Mouse (Mus musculus) adrenal gland, postnatal 36 days (tissue): ENCODE results near the gene Slc32a1. TPM values are rescaled to one million over a fixed set of nuclear protein-coding genes. Genes with fewer than 3 reads are reported as not detected.

Experiments used
- DNase-seq, 2 experiments: peaks; one replicate each; pipeline ENCODE4 v3.0.0; 2021; ENCODE audit warnings: mixed read lengths in 1 of 2
- long read RNA-seq, 2 experiments: library from polyadenylated mRNA; stranded (forward); transcript quantifications; one replicate each; pipeline ENCODE4 v2.0.0; 2021; ENCODE audit warnings: borderline sequencing depth in 2 of 2
- total RNA-seq, 2 experiments: library from RNA; stranded (reverse); gene quantifications; 2 replicates each; pipeline ENCODE4 v1.2.3; 2021

Slc32a1 gene
- total RNA-seq = not detected
- long read RNA-seq, experiment 1 = 0 reads
- long read RNA-seq, experiment 2 = 0 reads

DNA sequence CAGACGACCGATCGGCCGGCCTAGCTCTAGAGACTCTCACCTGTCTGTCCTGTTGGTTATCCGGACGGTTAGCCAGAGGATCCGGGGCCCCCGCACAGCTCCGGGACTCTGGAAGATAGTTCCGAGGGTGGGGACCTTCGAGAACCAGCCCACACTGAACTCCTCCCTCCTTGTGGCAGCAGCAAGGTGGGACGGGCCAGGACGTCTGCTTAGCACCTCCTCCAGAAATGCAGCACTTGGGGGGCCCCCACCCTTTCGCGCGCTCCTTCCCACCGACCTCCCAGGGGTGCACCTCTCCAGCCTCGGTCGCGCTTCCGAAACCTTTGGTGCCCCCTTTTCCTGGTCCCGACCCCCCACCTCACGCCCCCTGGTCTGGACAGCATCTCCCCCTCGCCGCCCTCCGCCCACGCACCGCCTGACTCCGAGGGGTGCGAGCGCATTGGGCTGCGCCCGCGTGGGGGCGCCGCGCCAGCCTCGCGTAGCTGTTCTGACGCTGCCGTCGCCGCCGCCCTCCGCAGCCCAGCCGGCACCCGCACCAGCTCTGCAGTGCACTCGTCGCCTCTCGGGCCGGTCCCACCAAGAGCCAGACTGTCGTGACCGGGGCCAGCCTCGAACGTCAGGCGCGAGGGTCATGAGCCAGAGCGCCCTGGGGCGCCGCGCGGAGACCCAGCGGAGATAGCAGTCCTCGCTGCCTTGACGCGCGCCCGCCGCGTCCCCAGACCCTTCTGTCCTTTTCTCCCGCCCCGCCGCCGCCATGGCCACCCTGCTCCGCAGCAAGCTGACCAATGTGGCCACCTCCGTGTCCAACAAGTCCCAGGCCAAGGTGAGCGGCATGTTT is at the start of gene Slc32a1:
Gene Slc32a1, plus strand, starts transcription at position 280 of the 838 bp plus-strand sequence.
- no peak for DNase-seq

DNA sequence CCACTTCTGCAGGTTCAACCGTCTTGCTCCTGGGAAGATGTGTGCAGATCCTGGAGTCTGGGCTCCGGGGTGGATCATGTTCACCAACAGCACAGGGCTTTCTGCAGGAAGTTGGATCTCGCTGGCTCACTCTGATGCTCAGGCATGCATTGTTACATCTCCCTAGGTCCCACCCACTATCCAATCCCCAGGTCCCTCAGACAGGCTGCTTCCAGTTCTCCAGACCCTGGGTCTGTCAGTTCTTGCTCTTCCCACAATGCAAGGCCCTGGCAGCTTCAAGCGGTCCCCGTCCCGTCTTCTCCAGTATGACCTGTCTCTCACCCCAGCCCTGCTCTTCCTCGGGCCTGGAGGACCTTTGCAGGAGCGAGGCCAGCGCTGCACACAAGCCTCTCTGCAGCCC is 49.8 kb upstream of the Slc32a1 start:
- DNase-seq = no peak

DNA sequence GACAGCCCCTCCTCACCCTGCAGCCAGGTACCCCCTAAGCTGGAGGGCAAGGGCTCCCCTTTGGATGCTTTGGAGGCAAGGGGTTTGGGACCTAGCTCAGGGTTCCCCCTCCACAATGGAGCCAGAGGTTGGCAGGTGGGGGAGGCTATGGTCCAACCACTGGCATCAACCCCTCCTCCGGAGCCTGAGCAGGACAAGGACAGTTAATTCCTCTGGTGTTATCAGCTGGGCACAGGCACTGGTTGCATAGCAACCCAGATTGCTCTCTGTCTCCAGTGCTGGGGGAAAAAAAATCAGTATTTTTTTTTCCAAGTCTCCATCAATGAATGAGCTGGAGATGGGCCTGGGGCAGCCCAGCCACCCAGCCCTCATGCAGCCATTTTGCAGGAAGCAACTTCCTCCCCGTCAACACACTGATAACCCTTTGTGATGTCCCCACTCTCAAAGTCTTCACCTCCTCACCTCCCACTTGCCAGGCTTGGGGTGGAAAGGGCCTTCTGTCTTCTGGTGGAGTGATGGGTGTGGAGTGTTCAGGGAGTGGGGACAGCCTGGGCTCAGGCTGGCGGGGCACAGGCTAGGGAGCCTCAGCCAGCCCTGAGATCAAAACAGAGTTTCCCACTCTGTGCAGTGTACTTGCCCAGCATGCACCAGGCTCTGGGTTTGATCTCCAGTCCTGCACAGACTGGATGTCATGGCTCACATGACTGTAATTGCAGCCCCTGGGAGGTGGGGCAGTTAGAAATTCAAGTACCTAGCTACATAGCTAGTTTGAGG is 49.0 kb upstream of the Slc32a1 start:
- DNase-seq = no peak

DNA sequence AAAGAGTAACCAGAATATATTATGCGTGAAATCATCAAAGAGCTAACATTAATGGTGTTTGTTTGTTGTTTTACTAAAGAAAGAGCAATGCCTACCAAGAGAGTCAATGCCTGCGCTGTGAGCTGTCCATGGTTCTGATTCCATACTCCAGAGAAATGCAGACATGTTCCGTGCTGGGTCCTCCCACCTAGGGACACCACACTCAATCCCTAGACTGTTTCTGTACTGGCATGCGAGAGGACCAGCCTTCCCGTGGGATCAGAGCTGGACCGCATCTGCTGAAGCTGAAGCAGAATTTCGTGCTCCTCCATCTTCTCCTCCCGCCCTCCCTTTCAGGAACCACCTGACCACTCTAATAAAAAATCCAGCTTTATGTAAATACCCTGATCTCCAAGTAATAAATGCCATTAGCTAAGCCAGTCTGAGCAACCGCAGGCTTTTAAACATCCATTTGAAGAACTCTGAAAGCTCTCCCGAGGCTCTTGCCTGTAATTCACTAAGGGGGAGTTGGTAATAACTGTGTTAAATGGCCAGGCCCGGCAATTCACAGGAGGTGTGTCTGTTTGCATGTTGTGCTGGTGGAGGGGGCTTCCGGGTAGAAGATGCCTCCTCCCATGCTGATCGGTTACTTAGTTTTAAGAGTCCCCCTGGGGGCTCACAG is 40.0 kb upstream of the Slc32a1 start:
- DNase-seq = peak; percentile 71 to 80

DNA sequence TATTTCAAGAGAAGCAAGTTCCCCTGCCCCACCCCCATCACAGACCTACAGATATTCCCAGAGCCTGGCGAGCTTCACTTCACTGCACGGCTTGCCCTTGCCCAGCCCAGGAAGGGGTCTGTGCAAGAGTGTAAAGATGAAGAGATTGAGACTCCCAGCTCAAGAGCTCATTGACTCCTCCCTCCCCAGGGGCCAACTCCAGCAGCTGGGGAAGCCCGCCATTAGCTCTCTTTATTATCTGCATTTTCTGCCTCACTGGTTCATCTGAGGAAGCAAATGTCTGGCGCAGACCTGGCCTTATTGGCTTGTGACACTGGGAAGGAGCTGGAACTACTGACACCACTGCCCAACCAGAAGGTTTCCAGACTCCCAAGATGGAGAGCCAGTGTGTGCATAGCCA is 30.6 kb upstream of the Slc32a1 start:
- no peak for DNase-seq

DNA sequence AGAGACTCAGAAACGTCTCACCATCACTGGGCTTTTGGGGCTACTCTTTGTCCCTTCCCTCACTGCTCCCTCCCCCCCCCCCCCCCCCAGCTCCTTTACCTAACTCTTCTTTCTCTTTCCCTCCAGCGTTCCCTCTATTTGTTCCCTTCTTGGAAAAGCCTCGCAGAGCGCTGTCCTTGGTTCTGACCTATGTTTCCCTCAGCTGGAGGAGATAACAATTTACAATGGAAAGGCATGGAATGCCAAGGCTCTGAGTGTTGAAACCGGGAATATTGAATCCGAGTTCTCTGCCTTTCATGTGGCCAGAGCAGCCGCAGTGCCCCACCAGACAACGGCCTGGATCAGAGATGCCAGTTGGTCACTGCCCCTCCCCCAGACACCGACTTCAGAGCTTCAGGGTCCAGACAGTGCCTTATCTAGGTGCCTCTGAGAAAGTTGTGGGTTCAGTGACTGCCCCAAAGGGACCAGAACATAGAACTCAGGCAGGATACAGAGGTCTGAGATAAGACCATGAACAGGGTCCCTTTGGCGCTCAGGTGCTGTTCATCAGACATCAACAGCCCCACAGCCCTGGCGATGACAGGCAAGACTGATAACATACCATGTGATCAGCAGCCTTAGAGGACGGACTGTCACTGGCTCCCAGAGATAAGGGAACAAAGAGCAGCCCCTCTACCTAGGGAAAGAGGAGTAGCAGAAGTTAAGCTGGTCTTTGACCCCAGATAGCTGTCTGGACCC is 25.8 kb upstream of the Slc32a1 start:
- peak; percentile 66 to 72 for DNase-seq

DNA sequence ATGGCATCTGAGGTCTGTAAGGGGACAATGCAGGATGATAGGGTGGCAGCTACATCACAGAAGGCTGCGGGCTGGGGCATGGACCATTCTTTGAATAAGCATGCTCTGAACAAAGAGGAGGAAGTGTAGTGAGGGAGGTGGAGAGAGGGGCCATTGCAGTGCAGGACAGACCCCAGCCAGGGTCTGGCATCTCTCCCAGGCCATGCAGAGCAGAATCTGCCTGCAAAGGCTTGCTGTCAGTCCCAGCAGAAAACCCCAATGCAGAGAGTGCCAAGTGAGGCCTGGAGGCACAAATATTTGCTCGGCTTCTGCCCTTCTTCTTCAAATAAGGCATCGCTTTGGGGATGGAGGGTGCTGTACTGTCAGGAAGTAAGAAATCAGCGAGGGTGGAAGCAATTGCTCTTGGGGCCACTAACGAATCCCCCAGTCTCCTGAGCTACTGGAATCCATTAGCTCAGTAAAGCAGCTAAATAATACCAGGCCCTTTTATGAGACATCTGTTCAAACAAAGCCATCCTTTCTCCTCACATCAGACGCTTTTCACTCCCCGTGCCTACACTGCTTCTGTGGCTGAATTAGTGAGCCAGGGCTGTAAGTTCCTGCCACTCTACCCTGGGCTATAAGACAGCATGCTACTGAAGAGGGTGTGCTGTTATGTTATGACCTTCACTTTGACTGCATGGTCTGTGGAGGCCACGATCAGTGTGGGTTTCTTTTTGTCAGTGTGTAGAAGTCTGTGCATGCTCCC is 21.9 kb upstream of the Slc32a1 start:
- DNase-seq = no peak

DNA sequence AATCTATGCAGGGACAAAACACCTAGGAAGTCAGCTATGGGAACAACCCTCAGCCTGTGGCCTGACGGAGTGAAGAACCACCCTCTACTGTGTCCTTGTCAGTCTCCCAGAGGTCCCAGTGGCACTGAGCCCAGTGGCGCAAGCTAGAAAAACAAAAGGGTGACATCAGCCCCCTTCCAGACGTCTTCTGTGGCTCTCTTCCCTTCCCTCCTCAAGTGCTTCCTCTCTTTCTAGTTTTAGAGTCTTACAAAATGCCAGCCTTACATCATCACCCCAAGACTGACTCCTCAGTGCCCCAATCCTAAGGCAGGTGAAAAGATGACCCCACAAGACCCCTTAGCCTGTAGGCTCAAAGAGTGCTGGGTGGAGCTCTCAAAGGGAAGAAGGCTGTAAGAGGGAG is 20.1 kb upstream of the Slc32a1 start:
- no peak for DNase-seq

DNA sequence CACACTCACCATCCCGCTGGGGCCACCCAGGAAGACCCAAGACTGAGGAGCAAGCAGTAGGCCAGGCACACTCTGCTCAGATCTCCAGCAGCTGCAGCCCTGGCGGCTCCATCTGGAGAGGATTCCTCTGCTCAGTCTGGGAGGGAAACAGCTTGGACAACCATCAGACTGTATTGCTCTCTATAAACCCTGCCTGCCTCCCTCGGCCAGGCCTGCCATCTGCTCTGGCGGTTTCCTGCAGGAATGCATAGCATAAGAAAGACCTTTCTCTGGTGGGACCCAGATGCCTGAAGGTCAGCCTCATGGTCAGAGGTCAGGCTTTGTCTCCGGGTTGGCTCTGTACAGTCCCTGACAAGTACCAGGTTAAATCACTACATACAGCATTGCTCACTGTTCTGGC is 19.3 kb upstream of the Slc32a1 start:
- no peak for DNase-seq

DNA sequence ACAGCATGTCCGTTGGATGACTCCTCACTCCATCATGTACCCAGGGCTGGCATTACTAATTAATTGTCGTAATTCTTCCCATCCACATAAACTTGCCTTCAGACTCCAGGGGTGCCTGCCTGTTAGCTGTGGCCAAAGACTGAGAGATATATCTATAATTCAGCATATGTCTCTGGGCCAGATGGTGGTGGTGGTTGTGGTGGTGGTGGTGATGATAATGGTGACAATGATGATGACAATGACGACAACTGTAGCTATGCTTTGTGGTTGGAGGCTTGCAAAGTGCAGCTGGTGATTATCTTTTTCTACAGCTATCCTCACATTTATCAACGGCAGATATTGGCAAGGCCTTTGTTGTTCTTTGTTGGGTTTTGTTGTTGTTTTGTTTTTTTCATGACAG is 17.2 kb upstream of the Slc32a1 start:
- DNase-seq = no peak

DNA sequence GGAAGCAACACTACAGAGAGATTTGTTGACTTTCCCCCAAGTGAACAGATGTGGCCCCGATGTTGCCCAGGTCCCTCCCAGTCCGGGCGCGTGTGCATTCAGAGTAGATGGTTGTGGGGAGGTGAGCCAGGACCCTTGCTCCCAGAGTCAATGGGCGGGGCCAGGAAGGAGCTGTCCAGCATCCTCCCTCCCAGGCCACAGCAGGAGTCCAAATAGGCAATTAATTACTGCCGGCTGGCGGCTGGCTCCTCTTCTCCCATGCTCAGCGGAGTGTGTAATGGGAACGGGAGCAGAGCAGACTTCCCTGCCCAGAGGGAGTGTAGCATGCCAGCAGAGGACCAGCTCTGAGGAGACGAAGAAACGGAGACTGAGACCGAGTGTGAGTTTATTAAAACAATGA is 15.5 kb upstream of the Slc32a1 start:
- DNase-seq = peak; percentile 14 to 32

DNA sequence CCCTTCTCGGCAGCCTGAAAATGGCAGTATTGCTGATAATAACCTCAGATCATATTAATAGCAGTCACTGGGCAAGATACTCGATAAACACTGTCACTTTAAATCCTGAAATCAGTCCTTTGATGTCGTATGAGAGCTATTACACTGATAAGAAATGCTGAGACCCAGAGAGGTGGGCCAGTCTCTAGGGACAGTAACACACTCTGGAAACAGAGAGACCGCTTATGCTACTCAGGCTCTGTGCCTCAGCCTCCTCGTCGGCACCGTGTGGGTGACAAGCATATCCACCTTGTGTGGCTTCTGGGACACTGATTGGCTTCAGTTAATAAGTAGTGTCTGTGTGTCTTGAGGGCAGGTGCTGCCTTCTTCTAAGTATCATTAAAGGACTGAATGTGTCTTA is 15.0 kb upstream of the Slc32a1 start:
- no peak for DNase-seq

DNA sequence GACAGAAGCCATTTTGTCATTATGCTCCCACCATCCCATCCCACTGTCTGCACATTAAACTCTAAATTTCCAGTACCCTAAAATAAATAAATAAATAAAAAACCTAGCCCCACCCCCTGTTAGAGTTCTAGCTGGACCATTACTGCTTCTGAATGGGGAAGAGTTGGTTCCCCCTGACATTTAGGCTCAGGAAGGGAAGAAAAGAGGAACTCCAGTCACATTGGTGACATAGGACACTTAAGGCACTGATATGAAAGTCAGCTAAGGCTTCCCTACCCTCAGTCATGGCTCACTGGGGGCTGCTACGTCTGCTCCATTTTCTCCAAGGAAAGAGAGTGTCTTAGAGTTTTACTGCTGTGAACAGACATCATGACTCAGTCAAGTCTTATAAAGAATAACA is 13.8 kb upstream of the Slc32a1 start:
- no peak for DNase-seq

DNA sequence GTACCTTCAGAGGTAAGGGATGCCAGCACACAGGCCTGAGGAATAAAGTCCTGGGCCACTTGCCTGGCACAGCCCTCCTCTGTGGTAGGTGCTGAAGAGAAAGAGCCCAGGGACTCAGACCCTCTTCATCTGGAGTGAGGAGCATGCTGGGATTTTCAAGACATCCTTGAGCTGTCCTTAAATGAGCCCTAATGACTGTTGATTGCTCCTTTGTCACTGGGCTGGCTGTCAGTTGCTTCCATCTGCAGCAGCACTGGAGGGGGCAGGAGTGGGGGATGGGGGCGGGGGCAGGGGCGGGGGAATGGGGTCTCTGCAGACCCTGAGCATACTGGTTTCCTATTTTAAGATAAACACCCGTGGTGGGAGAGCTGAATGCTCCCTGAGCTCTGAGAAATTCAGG is 10.1 kb upstream of the Slc32a1 start:
- DNase-seq = no peak

DNA sequence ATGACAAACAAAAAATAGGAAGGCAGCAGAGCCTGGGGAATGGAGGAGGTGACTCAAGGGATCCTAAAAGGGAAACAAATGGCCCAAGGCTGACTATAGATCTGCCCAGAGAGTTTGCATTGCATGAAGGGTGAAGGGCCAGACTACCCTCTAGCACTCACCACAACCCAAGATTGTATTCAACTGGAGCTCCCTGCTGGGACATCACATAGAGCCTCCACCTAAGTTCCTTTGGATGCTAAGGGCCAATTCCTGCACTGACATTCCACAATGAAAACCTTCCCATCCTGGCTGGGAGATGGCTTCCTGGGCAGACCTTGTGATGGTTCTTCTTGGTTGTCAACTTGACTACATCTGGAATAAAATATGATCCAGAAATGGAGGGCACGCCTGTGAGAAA is 9.2 kb upstream of the Slc32a1 start:
- no peak for DNase-seq

DNA sequence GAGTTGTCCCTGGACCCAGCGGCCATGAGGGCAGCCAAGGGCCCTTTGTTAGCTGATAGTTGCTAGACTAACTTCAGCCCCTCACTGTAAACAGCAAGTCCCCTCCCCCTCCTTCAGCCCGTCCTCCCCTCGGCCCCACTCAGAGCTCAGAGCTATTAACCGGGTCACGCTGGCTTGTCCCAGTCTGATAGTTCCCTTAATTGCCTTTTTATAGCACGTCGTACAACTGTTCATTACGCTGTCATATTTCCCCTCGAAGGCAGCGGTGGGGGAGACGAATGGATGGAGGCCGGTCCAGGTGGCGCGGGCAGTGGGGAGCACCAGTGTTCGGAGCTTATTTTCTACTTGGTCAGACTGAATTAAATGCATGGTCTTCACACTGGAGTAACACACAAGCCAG is 7.9 kb upstream of the Slc32a1 start:
- DNase-seq = no peak

DNA sequence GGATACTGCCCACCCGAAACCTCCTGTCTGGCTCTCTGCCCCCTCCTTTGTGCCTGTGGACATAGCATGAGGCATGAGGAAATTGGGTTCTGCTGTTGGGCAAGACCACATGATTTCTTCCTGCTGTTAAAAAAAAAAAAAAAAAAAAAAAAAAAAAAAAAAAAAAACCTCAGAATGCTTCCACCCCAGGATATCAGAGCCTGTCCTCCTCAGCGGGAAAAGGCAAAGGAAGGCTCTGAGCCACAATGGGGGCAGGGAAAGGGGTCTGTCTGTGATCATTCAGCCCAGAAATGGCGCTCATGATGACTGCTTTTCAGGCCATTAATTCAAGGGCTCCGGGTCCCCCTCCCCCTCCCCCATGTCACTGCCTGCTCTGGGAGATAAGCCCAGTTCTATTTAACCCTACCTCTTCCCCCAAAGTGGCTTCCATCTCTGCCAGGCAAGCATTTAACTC is 4.0 kb upstream of the Slc32a1 start:
- DNase-seq = no peak

DNA sequence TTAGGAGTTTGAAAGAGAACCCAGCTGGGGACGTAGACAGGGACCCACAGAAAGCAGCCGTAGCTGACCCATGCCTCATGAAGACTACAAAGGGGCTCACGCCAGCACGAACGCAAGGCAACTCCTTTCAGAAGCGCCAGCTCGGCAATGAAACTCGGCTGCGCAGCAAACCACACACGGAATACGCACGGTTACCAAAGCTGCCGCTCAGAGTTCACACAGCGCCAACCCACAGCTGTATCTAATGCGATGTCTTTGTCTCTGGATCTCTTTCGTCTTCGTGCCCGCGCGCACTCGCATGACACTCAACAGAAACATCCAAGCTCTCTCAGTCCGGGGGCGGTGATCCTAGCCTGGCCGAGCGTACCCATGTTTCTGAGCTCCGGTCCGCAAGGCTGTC is 886 bp upstream of the Slc32a1 start:
- no peak for DNase-seq

DNA sequence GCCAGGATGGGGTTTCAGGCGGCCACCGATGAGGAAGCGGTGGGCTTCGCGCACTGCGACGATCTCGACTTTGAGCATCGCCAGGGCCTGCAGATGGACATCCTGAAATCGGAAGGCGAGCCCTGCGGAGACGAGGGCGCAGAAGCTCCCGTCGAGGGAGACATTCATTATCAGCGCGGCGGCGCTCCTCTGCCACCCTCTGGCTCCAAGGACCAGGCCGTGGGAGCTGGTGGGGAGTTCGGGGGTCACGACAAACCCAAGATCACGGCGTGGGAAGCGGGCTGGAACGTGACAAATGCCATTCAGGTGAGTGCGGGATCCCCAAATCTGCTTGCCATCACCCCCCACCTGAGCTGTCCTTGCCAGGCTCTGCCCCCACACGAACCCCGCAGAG is 756 bp downstream of the Slc32a1 start:
- DNase-seq = no peak

DNA sequence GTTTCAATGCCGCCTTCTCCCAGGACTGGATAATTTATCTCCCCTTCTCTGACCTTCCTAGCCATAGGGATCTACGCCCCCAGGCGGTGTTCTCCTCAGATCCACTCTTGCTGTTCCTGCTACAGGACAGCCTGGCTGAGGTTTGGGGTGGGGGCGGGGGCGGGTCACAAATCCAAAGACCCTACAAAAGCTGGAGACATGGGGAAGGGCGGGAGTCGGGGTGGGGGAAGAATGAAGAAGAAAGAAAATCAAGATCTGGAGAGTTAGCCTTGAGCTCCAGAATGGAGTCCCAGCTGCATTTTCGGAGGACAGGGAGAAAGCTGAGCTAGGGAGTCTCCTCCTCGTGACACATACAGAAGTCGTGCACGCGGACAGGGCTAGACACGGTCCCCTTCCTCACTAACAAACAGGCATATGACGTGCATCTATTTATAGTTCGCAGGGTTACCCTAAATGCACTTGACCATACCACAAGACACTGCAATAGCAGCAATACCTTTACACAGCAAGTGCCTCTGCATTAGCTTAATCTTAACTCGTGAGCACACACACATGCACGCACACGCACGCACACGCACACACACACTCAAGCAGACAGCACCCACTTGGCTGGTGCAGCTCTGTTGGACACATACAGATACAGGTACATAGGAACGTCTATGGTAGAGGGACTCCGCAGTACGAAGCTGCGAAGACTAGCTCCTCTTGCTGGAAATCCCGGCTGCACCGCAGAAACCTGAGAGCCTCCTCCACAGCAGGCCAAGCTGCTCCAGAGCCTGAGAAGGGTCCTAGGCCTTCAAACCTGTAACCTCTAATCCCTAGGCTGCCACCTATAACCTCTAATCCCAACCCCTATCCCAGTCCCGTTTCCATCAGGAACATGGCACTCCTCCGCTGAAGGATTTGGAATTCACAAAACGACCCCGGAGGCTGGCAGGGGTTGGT is 1.4 kb downstream of the Slc32a1 start:
- no peak for DNase-seq
